In the genomic region with DNA sequence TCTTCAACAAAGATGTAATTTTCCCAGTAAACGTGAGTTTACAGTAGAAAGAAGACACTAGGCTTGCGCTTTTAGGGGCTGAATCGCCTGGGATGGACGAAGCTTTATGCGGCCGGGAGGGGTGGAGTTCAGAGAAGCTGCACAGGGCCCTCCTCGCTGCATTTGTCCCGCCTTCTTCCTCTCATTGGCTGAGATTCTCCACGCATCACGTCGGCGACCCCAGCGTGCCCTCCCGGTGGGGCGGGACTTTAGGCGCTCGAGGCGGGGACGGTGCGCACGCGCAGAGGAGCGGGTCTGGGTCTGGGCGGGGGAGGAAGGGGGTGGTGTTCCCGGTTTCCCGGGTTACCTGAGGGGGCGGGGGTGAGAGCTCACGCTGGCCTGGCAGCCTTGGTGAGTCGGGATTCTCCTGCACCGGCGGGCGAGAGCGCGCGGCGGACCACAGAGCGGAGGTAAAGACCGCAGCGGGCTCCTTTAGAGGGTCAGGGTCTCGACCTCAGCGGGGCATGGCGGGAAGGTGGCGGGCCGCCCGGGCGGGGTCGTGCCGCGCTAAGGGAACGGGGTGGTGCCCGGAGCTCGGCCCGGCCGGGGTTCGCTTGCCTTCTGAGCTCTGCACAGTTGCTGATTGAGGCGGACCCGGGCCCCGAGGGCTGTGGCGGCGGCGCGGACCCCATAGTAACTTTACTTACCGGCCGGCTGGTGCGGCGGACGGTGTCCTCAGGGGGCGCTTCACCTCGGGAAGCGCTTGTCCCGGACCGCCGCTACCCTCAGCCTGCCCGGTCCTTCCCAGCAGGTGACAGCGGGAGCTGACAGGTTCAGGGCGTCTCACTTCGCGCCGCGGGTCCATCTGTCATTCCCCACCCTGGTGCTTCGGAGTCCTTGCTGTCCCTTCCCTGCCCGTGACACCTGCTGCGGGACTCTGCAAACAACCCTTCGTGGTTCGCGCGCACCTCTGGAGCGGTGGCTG, we compare ENCODE assay signal across 1 mouse cellular context.
TF ChIP-seq lines count a peak whose summit lies in the region.

A gene (plus strand): TSS at position 350 of the 964 bp plus-strand sequence.

TF ChIP-seq in CH12.LX, 34 proteins besides CTCF, POLR2A, EP300 and RAD21 (continued from another document):
- 0 out of 2 replicates have a peak, but pooled peaks have one; percentile 50 for TF ChIP-seq ZMIZ1 (IDR thresholded peaks at IDR 0.05; ENCODE audit: low read depth, low read length)
- TF ChIP-seq HCFC1 (IDR thresholded peaks at IDR 0.05; ENCODE audit: low read depth, low read length), result peak; percentile 65
- no peak for TF ChIP-seq MAFK (IDR thresholded peaks at IDR 0.05; ENCODE audit: insufficient replicate concordance, low read length)
- TF ChIP-seq NRF1 (IDR thresholded peaks at IDR 0.05; ENCODE audit: low read depth, low read length), result peak; percentile 97
- TF ChIP-seq MAZ (IDR thresholded peaks at IDR 0.05; ENCODE audit: low read depth, low read length), result peak; percentile 87
- TF ChIP-seq ZKSCAN1 (IDR thresholded peaks at IDR 0.05; ENCODE audit: borderline replicate concordance, low read depth, low read length), result no peak
- no peak for TF ChIP-seq USF2 (conservative IDR thresholded peaks at IDR 0.05; ENCODE audit: low read depth, low read length)
- TF ChIP-seq TCF12 (IDR thresholded peaks at IDR 0.05; ENCODE audit: low read depth, low read length), result peak; percentile 62
- TF ChIP-seq JUND (conservative IDR thresholded peaks at IDR 0.05; ENCODE audit: low read depth, low read length), result 0 out of 2 replicates have a peak, but pooled peaks have one; percentile 37
- peak; percentile 77 for TF ChIP-seq MXI1 (IDR thresholded peaks at IDR 0.05; ENCODE audit: low read depth, low read length)
- TF ChIP-seq USF1 (IDR thresholded peaks at IDR 0.05; ENCODE audit: low read depth, low read length), result no peak
- TF ChIP-seq E2F4 (IDR thresholded peaks at IDR 0.05; ENCODE audit: insufficient replicate concordance, low read depth, low read length), result peak; percentile 59; the same call in 1 of the 2 replicates
- no peak for TF ChIP-seq MYC (IDR thresholded peaks at IDR 0.05; ENCODE audit: low read depth, low read length)
- TF ChIP-seq SMC3 (IDR thresholded peaks at IDR 0.05; ENCODE audit: low read depth, low read length), result no peak
- no peak; the same call in 1 of the 2 replicates for TF ChIP-seq CHD1 (IDR thresholded peaks at IDR 0.05; ENCODE audit: low read depth, low read length)
- TF ChIP-seq GABPA (IDR thresholded peaks at IDR 0.05; ENCODE audit: insufficient replicate concordance, low read depth, low read length), result no peak
- no peak for TF ChIP-seq ZNF384 (IDR thresholded peaks at IDR 0.05; ENCODE audit: low read depth, low read length)
- TF ChIP-seq PAX5 (IDR thresholded peaks at IDR 0.05; ENCODE audit: low read length), result no peak
- TF ChIP-seq KAT2A (IDR thresholded peaks at IDR 0.05; ENCODE audit: insufficient replicate concordance, low read length), result 0 out of 2 replicates have a peak, but pooled peaks have one; percentile 51
- 0 out of 2 replicates have a peak, but pooled peaks have one; percentile 41 for TF ChIP-seq RCOR1 (conservative IDR thresholded peaks at IDR 0.05; ENCODE audit: low read depth, low read length)
